Mouse (Mus musculus): ENCODE results near the gene Ap1ar. TPM values are rescaled to one million over a fixed set of nuclear protein-coding genes. Genes with fewer than 3 reads are reported as not detected.

Ap1ar gene
- polyA plus RNA-seq, 1 experiment from 2014 or later: 38.3 TPM

DNA sequence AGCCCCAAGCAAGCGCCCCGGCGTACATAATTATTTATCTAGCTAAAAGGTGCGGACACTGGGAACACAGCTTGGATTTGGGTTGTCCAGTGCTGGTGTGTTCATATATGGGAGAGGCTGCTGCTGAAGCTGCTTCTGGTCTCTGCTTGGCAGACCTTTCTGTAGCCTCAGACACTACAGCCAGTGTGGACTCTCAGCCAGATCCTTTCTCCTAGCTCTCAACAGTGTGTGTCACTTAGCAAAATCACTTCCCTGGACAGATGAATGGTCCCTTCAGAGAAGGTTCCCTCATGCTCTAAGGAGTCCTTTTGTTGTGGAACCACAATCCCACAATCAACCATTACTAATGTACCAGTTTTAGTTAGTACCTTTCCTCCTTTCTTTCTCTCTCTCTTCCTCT is 78.5 kb downstream of the Ap1ar start:
- H3K9me3 ChIP-seq (ENCODE audit: control insufficient read depth, low read length): no peaks in the 10 kb centered on the region
- no peak for ATAC-seq (ENCODE audit: low read depth)
- H3K27me3 ChIP-seq (ENCODE audit: control insufficient read depth, insufficient read depth, low read depth, low read length): peaks cover 10% of the 10 kb centered on the region
- no peak overlapping the region for H3K27ac ChIP-seq (ENCODE audit: low read length)
- 30% methylated on average over 4 of the region's 4 CpGs for WGBS
- no peak overlapping the region for H3K4me3 ChIP-seq (ENCODE audit: low read length)
- no peak overlapping the region for H3K4me2 ChIP-seq (ENCODE audit: low read depth, low read length)
- H3K9ac ChIP-seq (ENCODE audit: low read length): no peak overlapping the region
- H3K36me3 ChIP-seq (ENCODE audit: control insufficient read depth, insufficient read depth, low read length): no peaks in the 10 kb centered on the region
- H3K4me1 ChIP-seq (replicated peaks; ENCODE audit: control insufficient read depth, insufficient read depth, low read length): no peaks in the 10 kb centered on the region

- H3K27me3 ChIP-seq (ENCODE audit: control insufficient read depth, insufficient read depth, low read depth, low read length): peaks cover 10% of the 10 kb centered on the region
- no peaks in the 10 kb centered on the region for H3K36me3 ChIP-seq (ENCODE audit: control insufficient read depth, insufficient read depth, low read length)
- ATAC-seq (ENCODE audit: low read depth): no peak
- no peak overlapping the region for H3K9ac ChIP-seq (ENCODE audit: low read length)
- no peak overlapping the region for H3K4me2 ChIP-seq (ENCODE audit: low read depth, low read length)
- H3K27ac ChIP-seq (ENCODE audit: low read length): no peak overlapping the region
- H3K4me3 ChIP-seq (ENCODE audit: low read length): no peak overlapping the region
- no peaks in the 10 kb centered on the region for H3K9me3 ChIP-seq (ENCODE audit: control insufficient read depth, low read length)
- no peaks in the 10 kb centered on the region for H3K4me1 ChIP-seq (replicated peaks; ENCODE audit: control insufficient read depth, insufficient read depth, low read length)
These were observed 79.4 kb downstream of the Ap1ar start for GRCm38 (mm10) chr3:127757886-127758301.

Other genes starting within 250 kb of the Ap1ar start
- gene Neurog2, start 204.4 kb downstream of the Ap1ar start, polyA plus RNA-seq (2015; fragmentation: Nextera tagmentation; extraction: Ambion mirVana): not detected in 2 replicates
- 1.6 and 2.1 TPM in 2 replicates for gene Alpk1, start 57.0 kb downstream of the Ap1ar start, polyA plus RNA-seq (2015; fragmentation: Nextera tagmentation; extraction: Ambion mirVana)
- 5.7 and 6.3 TPM in 2 replicates for gene Tifa, start 47.7 kb downstream of the Ap1ar start, polyA plus RNA-seq (2015; fragmentation: Nextera tagmentation; extraction: Ambion mirVana)
- 9.0 and 10.7 TPM in 2 replicates for gene Fam241a, start 58.8 kb upstream of the Ap1ar start, polyA plus RNA-seq (2015; fragmentation: Nextera tagmentation; extraction: Ambion mirVana)